Mouse (Mus musculus): ENCODE data around the gene Iqcf1.

Iqcf1 gene

DNA sequence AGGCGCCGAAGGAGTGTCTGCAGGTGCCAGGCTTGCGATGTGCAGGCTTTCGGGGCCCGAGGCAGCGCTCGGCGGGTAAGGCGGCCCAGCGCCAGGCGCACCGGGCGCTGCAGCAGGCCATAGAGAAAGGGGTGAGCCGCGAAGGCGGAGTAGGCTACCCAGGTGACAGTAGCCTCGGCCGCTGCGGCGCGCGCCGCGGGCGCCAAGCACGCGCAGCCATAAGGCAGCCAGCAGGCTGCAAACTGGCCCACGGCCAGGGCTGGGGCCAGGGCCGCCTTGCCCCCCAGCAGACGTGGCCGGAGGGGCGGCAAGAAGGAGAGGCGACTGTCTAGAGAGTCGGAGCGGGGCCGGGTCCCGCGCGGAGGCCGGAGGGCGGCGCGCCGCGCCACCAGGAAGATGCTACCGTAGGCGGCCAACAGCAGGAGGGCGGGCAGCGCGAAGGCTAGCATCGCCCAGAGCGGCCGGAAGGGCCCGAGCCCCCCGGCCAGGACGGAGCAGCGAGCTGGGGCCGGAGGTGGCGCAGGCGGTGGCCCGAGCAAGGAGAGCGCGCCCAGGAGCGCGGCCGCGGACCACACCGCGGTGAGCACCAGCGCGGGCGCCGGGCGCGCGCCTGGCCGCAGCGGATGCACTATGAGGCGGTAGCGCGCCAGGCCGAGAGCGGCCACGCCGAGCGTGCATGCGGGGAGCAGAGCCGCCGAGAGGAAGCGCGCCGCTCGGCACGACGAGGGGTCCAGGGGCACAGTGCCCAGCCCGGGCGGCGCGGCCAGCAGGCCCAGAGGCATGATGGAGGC lies 34.8 kb upstream of the Iqcf1 start:
- DNase-seq (ENCODE audit: low spot score): no peak

DNA sequence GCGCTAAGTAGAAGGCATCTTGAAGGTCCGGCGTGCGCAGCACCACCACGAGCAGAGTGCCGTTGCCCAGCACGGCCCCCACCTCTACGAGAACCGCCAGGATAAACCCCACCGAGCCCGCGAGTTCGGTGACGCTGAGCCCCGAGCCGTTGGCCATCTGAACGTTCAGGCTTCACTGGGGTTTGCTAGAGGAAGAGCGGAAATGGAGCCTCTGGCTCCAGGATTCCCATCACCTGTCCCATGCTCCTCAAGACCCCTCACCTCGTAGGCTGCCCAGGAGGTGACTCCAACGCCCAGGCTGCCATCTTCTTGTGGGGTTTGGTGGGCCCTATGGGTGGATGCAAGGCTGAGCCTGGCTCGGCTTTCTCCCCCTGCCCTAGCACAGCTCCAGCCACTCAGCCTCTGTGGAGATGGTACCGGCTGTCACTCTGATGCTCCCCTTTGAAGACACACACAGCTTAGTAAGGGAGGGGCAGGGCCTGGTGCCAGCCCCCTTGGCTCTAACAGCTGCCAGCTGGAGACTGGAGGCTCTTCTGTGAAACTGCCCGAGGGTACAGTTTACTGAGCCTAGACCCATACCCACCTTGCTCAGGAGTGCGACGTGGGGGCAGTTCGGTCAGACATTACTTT lies 34.1 kb upstream of the Iqcf1 start, which contains the start of gene Gpr62:
TSS of gene Gpr62 (minus strand) at position 368 of the 630 bp plus-strand sequence.
- DNase-seq (ENCODE audit: low spot score): no peak

DNA sequence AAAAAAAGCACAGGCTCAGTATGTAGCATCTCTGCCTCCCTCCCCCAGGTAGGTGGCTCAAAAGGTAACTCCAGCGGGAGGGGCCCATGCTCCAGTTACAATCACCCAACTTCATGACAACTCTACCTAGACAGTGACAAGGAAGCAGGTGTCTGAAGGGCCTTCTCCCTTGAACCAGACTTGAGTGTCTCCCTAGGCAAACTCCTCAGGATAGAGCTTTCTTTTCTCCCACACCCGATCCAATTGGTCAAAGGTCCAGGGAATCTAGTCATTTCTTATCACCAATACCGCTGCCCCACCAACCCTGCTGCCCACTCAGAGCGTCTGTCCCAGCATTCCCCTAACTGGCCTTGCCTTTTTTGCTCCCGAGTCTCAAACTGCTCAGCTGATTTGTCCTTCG lies 33.0 kb upstream of the Iqcf1 start:
- DNase-seq (ENCODE audit: low spot score): no peak

DNA sequence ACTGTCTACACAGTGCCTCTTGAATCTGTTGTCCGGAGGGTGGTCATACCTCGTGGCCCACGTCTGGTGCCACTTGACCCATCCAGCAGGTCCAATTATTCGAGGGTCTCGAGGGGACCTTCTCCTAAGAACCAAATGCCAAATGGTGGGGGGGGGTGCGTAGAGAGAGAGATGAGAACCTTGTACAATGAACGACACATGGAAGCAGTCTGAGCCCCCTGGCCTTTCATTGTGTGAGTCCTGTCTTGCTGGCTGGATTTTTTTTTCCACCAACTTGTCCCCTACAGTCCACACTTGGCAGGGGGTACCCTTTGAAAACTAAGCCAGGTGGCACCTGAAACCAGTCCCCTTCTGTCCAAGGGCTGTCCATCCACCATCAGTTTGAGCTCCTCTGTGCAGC lies 32.0 kb upstream of the Iqcf1 start:
- no peak for DNase-seq (ENCODE audit: low spot score)

DNA sequence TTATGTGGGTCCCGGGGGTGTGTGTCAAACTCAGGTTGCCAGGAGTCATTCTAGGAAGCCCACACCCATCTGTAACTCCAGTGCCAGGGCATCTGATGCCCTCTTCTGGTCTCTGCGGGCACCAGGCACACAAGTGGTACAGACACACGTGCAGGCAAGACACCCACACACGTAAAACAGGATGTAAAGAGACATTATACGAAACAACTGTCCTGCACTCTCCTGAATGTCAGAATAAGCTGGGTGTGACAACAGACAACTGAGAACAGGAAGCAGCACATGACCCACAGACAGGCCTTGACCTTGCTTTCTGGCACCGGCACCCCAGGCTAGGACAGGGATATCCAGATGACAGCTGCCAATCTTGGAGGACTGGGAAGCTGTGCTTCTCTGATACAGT lies 30.4 kb upstream of the Iqcf1 start:
- DNase-seq (ENCODE audit: low spot score): no peak

DNA sequence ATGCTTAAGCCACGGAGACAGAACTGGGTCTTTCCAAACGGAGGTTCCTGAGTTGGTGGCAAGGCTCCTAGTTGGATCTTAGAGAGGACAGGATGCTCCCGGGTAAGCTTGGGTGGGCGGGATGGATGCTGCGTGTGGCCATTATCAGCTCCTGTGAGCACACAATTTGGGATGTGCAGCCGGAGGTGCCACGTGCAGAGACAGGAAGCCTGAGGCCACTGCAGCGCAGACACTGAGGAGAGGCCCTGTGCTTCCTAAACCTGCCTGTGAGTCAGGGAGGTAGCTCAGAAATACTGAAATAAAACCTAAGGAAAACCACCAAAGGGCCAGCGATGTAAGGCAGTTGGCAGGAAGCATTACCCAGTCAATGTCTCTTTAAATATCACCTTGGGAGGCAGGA lies 30.0 kb upstream of the Iqcf1 start:
- no peak for DNase-seq (ENCODE audit: low spot score)

DNA sequence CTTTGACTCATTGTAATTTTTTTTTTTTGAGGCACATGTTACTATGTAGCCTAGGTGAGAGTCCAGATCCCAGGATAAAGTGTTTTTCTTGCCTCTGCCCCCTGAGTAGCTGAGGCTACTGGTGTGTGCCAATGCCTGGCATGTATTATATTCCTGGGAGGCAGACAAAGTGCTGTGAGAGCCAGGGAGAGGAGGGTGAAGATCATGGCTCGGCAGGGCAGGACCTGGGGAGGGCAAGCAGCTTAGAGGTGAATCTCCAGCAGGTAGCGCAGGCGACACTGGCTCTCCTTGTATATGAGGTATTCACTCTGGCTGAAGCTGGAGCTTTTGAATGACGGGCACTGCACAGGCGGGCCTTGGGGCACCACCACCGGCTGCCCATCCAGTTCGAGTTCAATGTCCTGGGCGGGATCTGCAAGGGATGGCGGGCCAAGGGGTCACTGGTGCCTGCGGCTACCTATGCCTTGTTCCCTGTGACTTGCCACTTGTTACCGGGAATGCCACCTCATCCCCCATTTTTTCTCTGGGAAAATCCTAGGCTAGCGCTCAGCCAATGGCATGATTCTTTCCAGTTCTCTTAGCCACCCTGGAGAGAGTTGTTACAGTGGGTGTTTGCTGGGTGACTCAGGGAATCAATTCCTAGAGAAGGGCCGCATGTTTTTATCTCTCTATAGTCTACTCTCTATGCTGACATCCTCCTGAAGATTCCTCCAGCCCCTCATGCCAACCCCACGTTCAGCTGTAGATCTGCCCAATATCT lies 28.6 kb upstream of the Iqcf1 start:
- no peak for DNase-seq (ENCODE audit: low spot score)

DNA sequence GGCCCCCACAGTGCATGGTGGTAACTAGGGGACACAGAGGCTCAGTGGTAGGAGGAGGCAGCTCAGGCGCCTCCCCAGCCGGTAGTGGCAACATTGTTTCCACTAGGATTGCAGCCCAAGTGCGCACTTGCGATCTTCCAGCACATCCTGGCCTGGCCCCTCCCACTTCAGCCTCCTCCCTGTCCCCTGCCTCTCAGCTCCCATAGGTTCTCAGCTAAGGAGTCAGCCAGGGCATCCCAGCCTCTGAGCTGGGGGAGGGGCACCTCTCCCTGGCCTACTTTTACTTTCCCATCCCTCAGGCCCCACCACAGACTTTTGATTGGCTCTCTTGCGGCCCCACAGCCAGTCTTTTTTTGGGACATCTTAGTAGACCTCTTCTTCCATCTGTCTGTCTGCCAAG lies 27.9 kb upstream of the Iqcf1 start:
- no peak for DNase-seq (ENCODE audit: low spot score)

DNA sequence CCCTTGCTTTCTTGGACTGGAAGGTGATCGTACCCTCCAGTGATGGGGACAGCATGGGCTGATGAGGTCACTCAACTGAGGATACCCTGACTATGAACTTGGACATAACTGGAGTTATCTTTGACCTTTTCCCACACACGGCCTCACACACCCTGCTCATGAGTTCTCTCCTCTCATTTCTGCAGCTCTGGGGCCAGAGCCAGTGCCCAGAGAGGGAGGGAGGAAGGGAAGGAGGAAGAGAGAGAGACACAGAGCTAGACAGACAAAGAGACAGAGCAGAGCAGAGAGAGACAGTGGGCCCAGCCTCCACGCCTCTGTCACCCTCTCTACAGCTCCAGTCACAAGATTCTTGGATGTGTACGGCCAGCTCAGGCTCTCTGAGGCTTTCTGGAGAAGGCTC lies 27.4 kb upstream of the Iqcf1 start:
- DNase-seq (ENCODE audit: low spot score): no peak

DNA sequence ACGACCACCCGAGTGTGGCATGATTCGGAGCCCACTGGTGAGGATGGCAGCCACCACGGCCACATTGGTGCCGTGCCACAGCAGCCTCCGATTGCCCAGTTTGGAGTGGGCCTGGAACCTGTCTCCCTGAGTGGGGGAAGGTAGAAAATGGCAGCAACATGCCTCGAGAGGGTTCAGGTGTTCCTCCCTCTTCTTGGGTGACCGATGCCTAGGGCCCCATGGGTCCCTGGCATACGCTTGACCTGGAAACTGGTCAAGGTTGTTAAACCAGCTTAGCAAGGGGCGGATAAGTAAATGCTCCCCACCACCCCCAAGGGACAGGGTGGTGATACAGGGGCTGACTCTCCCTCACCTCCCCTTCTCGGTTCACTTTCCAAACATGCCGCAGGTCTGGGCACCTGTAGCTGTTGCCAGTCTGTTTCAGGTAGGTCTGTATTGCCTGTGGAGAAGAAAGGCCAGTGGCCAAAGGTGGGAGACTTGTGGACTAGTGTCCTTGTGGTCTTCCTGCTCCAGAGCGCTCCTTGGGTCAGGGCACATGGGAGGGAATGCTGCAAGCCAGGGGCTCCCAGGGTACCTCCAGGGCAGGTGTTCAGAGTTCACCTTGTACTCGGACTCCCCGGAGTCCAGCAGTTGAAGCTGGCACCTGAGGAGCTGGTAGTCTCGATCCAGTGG lies 26.6 kb upstream of the Iqcf1 start:
- peak; percentile 8 for DNase-seq (ENCODE audit: low spot score)

DNA sequence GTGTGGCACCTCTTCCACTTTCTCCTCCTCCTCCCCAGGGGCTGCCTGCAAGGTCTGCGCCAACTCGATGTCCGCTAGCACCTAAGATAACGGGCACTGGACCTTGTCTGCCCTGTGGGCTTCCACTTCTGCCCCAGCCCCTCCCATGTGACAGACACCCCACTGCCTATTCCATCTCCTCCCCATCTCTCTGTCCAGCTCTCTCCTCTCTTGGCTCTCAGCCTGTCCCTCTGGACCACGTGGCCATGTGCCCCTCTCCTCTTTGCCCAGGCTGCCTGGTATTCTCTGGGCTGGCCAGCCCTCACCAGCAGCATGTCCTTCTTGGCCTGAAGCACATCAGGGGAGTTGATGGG lies 26.0 kb upstream of the Iqcf1 start:
- peak; percentile 9 for DNase-seq (ENCODE audit: low spot score)

DNA sequence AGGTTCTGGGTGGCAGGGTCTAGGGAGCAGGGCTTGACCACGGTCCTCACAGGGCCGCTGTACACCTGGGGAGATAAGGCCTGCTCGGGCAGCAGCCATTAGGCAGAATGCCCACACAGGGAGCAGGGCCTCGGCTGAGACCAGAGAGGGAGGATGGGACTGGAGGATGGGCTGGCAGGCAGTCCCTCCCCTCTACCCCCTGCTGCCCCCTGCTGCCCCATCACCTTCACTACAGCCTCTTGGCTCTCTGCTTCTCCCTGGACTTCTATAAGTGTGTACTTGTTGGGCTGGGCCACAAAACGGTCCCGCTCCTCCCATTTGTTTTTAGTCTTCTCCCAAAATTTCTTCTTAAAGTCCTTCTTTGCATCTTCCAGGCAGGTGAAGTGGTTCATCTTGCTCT lies 25.3 kb upstream of the Iqcf1 start:
- peak; percentile 45 for DNase-seq (ENCODE audit: low spot score)

DNA sequence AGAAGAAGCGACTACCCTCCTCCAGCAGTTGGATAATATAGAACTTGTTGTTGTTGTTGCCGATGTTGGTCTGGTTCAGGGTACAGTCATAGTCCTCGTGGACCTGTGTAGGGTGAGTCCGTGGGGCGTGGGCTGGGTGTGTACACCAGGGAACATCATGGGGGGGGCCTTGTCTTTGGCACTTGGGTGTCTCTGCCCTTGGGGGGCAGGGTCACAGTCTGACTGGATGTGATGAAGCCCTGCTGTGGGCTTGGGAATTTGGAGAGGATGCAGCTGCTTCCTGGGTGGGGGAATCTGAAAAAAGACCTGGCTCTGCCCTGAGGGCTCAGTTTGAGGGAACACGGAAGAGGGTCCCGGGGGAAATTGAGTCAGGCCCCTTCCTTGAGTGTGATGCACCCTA lies 24.7 kb upstream of the Iqcf1 start:
- peak; percentile 13 for DNase-seq (ENCODE audit: low spot score)

DNA sequence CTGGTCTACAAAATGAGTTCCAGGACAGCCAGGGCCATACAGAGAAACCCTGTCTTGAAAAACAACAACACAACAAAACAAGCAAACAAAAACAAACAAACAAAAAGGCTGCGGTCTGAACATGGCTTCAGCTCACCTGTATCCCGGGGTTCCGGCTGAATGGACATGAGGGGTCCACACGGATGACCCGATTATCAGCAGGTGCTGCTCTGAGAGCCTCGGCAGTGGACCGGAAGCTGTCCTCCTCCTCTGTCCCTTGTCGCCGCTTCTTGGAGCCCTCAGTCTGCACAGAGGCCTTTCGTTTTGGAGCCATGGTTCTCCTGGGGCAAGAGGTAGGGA lies 24.1 kb upstream of the Iqcf1 start, which contains the start of gene Rrp9:
TSS of gene Rrp9 (plus strand) at position 301 of the 339 bp plus-strand sequence.
- peak; percentile 7 for DNase-seq (ENCODE audit: low spot score)

DNA sequence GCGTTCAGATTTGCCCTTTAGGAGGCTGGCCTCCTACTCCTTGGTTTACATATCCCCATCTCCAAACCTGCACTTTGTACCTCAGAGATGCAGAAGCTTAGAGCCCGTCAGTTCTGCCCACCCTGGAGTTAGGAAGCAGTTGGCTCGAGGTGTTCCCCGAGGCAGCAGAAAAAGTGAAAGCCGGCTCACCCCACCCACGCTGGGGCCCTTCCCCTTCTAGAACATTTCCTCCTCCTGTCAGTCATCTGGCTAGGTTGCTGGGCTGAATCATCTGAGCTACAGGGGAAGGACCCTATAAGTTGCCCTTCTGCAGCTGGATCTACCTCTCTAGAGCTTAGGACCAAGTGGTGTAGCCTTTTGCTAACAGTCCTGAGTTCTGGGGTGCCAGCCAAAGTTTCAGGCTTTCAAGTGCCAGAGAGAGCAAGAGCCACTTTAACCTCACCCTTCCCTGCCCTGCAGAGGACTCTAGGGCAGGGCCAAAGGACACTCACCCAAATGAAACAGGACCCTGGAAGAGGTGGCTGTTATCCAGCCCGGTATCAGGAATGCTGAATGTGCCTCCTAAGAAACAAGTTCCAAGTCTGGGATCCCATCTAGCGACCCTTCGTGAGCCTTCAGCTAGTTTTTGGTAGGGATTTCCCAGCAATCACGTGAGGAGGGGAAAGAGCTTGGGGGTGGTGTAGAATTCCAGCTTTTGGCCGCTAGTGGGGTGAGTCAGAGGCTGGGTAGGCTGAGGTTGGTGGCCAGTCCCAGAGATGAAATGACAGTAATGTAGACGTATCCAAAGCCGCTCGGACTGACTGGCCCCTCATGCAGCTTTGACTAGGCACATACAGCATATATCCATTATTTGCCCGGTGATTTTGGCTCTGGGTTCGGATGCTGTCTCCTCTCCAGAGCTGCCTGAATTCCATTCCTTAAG lies 23.5 kb upstream of the Iqcf1 start:
- DNase-seq (ENCODE audit: low spot score): peak; percentile 16

DNA sequence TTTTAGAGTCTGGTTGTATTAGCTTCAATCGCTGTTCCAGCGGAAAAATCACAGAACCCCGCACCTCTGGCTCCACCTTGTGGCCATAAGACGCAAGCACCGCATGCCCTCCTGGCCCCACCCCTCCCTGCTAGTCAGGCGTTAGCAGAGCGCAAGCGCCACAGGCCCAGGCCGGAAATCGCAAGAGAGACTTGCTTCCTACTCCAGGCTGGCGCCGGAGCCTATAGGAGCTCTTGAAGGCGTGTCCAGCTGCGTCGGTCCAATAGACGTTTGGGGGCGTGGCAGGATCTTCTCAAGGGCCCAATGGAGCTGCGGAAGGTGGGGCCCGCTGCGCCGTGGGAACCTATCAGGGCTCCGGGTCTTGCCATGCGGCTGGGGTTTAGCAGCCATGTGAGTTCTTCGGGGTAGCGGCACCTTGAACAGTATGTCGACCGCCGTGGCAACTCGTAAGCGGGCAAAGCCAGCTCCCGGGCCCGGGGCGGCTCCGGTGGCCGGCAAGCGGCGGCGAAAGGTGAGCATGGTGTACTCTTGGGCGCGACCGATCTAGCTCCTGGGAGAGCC lies 22.8 kb upstream of the Iqcf1 start, which contains the start of gene Parp3:
TSS of gene Parp3 (minus strand) at position 26 of the 561 bp plus-strand sequence.
- peak; percentile 94 for DNase-seq (ENCODE audit: low spot score)

DNA sequence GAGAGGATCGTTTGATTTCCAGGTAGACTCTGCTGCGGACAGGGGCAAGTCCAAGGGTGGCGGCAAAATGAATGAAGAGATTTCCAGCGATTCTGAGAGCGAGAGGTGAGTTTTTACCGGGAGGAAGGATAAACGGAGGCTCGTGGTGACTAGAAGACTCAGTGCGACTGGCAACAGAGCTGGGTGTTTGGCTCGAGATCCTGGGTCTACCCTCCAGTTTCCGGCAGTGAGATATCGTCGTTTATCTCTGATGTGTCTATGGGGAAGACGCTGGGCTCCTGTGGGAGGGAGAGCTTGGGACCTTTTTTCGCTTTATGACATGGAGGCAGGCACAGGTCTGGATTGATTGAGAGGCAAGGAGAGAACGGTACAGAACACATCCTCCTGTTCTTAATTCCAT lies 22.1 kb upstream of the Iqcf1 start:
- no peak for DNase-seq (ENCODE audit: low spot score)

DNA sequence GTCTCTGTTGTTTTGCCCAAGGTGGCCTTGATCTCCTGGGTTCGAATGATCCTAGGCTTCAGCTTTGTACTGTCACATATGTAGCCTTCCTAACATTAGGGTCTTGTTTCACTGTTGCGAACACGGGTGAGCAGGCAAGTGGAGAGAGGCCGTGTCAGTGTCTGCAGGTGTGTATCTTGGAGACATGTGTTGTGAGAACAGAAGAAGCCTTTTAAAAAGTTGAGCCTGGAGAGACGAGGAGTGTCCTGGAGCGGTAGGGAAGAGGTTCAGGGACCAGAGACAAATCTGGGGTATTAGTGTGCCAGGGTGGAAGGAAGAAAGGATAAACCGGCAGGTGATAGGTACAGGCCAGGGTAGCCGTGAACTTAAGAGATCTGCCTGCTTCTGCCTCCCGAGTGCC lies 21.7 kb upstream of the Iqcf1 start:
- DNase-seq (ENCODE audit: low spot score): peak; percentile 5

DNA sequence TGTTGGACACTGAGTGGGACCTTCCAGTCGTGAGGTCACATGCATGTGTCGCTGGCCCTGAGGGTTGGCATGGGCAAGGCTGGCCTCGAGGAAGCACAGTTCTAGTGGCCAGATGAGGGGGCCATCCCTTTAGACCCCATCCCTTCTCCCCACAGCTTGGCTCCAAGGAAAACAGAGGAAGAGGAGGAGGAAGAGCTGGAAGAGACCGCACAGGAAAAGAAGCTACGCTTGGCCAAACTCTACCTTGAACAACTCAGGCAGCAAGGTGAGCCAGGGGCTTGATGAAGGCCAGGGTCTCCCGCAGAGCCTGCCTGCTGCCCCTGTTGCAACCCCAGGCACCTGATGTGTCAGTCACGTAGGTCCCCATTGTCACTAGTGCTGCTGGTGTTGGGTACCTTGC lies 19.2 kb upstream of the Iqcf1 start:
- DNase-seq (ENCODE audit: low spot score): peak; percentile 7

DNA sequence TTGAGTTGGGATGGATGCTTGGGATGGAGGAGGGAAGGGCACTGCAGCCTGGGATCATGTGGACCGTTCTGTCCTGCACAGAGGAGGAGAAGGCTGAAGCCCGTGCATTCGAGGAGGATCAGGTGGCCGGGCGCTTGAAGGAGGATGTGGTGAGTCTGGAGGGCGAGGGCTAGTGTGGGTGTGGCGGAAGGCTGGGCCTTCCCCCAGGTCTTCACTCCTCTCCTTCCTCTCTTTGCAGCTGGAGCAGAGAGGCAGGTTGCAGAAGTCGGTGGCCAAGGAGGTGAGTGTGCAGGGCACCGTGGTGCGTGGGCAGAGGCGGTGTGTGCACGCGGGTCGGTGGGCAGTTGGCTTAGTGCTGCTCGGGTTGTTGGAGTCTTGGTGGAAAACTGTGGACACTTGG lies 18.7 kb upstream of the Iqcf1 start:
- peak; percentile 4 for DNase-seq (ENCODE audit: low spot score)

DNA sequence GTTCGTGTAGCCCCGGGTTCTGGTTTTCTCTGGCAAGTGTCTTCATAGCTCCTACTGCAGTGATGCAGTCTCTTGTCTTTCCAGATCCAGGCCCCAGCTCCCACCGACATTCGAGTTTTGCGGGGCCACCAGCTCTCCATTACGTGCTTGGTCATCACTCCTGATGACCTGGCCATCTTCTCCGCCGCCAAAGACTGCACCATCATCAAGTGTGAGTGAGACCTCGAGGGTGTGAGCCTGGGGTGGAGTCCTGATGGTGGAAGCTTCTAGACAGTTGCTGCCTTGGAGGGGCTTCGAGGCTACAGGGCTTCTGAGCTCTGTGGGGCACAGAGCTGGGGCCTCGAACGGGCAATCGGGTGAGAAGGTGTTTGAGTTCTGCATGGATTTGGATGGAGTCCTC lies 18.1 kb upstream of the Iqcf1 start:
- DNase-seq (ENCODE audit: low spot score): no peak
